Mouse (Mus musculus) urinary bladder, postnatal 4 days (tissue): Measurements from ENCODE around the gene Esm1.
"Not testable (repeated sequence)": the region's sequence is repeated elsewhere in the genome, so short reads cannot be mapped to it uniquely, and the experiment has no call there.

Source experiments
- DNase-seq, 2 experiments: peaks; one replicate each; pipeline ENCODE4 v3.0.0; 2021 to 2022; ENCODE audit warnings: low spot score in 2 of 2

The Esm1 gene

GRCm38 (mm10) chr13:113227666-113228463 is 18.4 kb downstream of the Esm1 start:
- no peak for DNase-seq

GRCm38 (mm10) chr13:113242129-113242528 is 32.7 kb downstream of the Esm1 start:
- no peak for DNase-seq

GRCm38 (mm10) chr13:113245025-113245424 is 35.6 kb downstream of the Esm1 start:
- DNase-seq: no peak

- DNase-seq: not testable (repeated sequence)
These were observed 43.1 kb downstream of the Esm1 start for GRCm38 (mm10) chr13:113252580-113252979.

GRCm38 (mm10) chr13:113256766-113257165 is 47.3 kb downstream of the Esm1 start:
- no peak for DNase-seq

- DNase-seq: no peak
These were observed 47.7 kb downstream of the Esm1 start for GRCm38 (mm10) chr13:113257190-113257589.

GRCm38 (mm10) chr13:113259237-113259636 is 49.8 kb downstream of the Esm1 start:
- DNase-seq: no peak

GRCm38 (mm10) chr13:113262822-113263221 is 53.4 kb downstream of the Esm1 start:
- DNase-seq: no peak

GRCm38 (mm10) chr13:113265257-113265656 is 55.8 kb downstream of the Esm1 start:
- DNase-seq: peak in 1 of 2 experiments; percentile 66

- DNase-seq: peak; percentile 30 to 82
These were observed 57.1 kb downstream of the Esm1 start for GRCm38 (mm10) chr13:113266495-113266951.

- DNase-seq: no peak
These were observed 57.7 kb downstream of the Esm1 start for GRCm38 (mm10) chr13:113267204-113267603.
